Mouse (Mus musculus) embryo, embryonic 11 days (tissue): ENCODE results near the gene Tjp1.

Source experiments
- DNase-seq: peaks from one replicate; pipeline ENCODE4 v3.0.0-alpha.2; 2015

Tjp1 gene

GRCm38 (mm10) chr7:65345314-65345713, 182.3 kb downstream of the Tjp1 start:
- no peak for DNase-seq

- no peak for DNase-seq
These were observed 189.9 kb downstream of the Tjp1 start for GRCm38 (mm10) chr7:65337581-65338270.

GRCm38 (mm10) chr7:65333081-65333760, 194.4 kb downstream of the Tjp1 start:
- DNase-seq, result no peak

GRCm38 (mm10) chr7:65319047-65319725, 208.4 kb downstream of the Tjp1 start:
- DNase-seq, result peak; percentile 67

- DNase-seq, result peak; percentile 61
These were observed 210.2 kb downstream of the Tjp1 start for GRCm38 (mm10) chr7:65317418-65317817.

- DNase-seq, result no peak
These were observed 212.4 kb downstream of the Tjp1 start for GRCm38 (mm10) chr7:65315182-65315581.

- DNase-seq, result no peak
These were observed 230.6 kb downstream of the Tjp1 start for GRCm38 (mm10) chr7:65296675-65297589.

- no peak for DNase-seq
These were observed 244.7 kb downstream of the Tjp1 start for GRCm38 (mm10) chr7:65282886-65283285.

GRCm38 (mm10) chr7:65281960-65282359, 245.6 kb downstream of the Tjp1 start:
- no peak for DNase-seq

- no peak for DNase-seq
These were observed 246.4 kb downstream of the Tjp1 start for GRCm38 (mm10) chr7:65280944-65281912.

GRCm38 (mm10) chr7:65279277-65279676, 248.3 kb downstream of the Tjp1 start:
- peak; percentile 22 for DNase-seq

GRCm38 (mm10) chr7:65275761-65276160, 251.8 kb downstream of the Tjp1 start:
- DNase-seq, result no peak

GRCm38 (mm10) chr7:65274216-65274615, 253.4 kb downstream of the Tjp1 start:
- DNase-seq, result no peak

GRCm38 (mm10) chr7:65249656-65250055, 277.9 kb downstream of the Tjp1 start:
- DNase-seq, result no peak
